Mouse (Mus musculus): ENCODE measurements around the gene Clcf1.

DNA sequence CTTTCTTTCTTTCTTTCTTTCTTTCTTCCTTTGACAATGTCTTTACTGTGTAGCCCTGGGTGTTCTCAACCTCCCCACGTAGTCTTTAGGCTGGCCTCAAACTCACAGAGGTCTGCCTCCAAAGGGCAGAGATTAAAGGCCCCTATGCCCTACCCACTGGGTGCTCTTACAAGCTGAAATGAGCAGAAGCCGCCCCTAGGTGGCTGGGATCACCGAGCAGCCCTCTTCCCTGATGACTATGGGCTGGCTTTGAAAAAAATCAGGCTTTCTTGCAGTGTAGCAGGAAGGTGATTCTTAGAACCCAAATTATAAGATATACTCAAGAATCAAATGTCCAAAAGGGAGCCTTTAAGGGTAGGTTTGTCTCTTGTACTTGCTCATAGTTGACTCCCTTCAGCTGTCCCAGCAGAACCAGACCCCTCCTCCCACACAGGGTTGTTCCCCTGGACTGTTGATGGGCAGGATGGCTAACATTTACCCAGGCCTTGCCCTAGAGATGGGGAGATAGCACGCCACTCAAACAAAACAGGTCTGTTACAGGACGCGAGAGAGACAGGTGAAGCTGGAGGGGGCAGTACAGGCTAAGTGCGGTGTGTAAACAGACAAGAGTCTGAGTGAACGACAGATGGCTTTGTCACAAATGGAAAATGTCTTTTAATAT is 47.1 kb downstream of the Clcf1 start:
- TF ChIP-seq POLR2A (IDR thresholded peaks at IDR 0.05; ENCODE audit: borderline replicate concordance, extremely low read depth, low read depth, low read length), result no peak
- TF ChIP-seq CTCF (IDR thresholded peaks at IDR 0.05; ENCODE audit: insufficient read depth, low read length), result no peak

Measured in lung, adult 2 months (tissue).